Mouse (Mus musculus) heart, embryonic 10.5 days (tissue): Measurements from ENCODE around the gene Slc25a18. TPM values are rescaled to one million over a fixed set of nuclear protein-coding genes. Genes with fewer than 3 reads are reported as not detected.

Source experiments
- DNase-seq: peaks from one replicate; pipeline ENCODE4 v3.0.0-alpha.2; 2017; ENCODE audit warnings: low spot score
- H3K27ac ChIP-seq: fragments of 300-500 bp; sonication (generic); 2 replicates; pipeline ENCODE4 v1.5.1; 2016; ENCODE audit warnings: mild to moderate bottlenecking
- H3K27me3 ChIP-seq: fragments of 300-500 bp; sonication (generic); 2 replicates; pipeline ENCODE4 v1.6.1; 2016; ENCODE audit warnings: mild to moderate bottlenecking; ENCODE audit not compliant: poor library complexity, insufficient read depth, severe bottlenecking
- H3K36me3 ChIP-seq: fragments of 300-500 bp; sonication (generic); 2 replicates; pipeline ENCODE4 v1.6.1; 2016; ENCODE audit warnings: mild to moderate bottlenecking, moderate library complexity
- H3K4me1 ChIP-seq: fragments of 300-500 bp; sonication (generic); 2 replicates; pipeline ENCODE4 v1.6.1; 2016; ENCODE audit warnings: mild to moderate bottlenecking
- H3K4me3 ChIP-seq: fragments of 300-500 bp; sonication (generic); 2 replicates; pipeline ENCODE4 v1.5.1; 2016; ENCODE audit warnings: mild to moderate bottlenecking, moderate library complexity
- H3K9me3 ChIP-seq: fragments of 300-500 bp; sonication (generic); 2 replicates; pipeline ENCODE4 v1.6.1; 2016; ENCODE audit warnings: mild to moderate bottlenecking, moderate library complexity
- WGBS: fragments of 180-500 bp; shearing (Covaris S2); methylation state at CpG from one replicate; pipeline ENCODE4 v1.1.7; 2016; 5-methylcytosine and 5-hydroxymethylcytosine counted together
- polyA plus RNA-seq: library from polyadenylated mRNA; unstranded; fragments of >200 nt; fragmentation: Nextera tagmentation; extraction: Ambion mirVana; gene quantifications from 2 replicates; pipeline ENCODE4 v1.2.1, GENCODE M21; 2016

Gene Slc25a18
- polyA plus RNA-seq, 1 experiment from 2014 or later: 0.13 TPM

DNA sequence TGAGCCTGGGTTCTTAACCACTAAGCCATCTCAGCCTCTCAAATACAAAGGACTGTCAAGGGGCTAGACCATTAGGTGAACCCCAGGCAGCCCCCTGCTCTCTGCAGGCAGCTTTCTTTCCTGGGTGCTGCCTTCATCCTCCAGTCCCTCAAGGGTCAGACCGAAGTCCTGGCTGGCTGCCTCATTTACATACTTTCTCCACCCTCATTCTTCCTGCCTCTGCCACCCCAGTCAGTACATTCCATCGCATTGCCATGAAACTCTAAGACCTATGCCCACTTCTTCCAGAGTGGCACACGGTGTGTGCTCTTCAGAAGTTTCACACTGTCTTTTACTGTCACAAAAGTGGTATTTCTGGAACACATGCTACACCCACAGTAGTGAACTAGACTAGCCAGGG is 4.8 kb downstream of the Slc25a18 start:
- Histone ChIP-seq H3K36me3 (no peaks in the 10 kb centered on the region), H3K4me1 (peaks cover 19% of the 10 kb centered on the region), H3K27ac (no peak overlapping the region), H3K27me3 (no peaks in the 10 kb centered on the region), H3K4me3 (no peak overlapping the region), H3K9me3 (no peaks in the 10 kb centered on the region)
- WGBS: 48% methylated on average over 3 of the region's 3 CpGs
- DNase-seq: no peak

DNA sequence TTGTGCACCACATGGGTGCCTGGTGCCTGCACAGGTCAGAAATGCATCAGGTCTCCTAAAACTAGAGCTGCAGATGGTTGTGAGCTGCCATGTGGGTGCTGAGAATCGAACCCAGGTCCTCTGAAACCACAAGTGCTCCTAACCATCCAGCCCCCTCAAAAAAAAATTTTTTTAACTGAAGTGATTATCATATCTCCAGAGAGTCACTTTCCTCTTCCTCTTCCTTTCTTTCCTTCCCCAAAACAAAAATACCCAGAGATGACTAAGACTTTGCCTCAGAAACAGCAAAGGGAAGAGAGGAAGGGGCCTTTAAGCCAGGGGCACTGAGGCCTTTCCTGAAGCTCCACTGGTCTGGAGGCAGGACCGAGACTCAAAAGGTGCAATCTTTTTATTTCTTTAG is 9.6 kb downstream of the Slc25a18 start:
- Histone ChIP-seq H3K4me1 (peaks cover 17% of the 10 kb centered on the region), H3K9me3 (no peaks in the 10 kb centered on the region), H3K27ac (no peak overlapping the region), H3K4me3 (no peak overlapping the region), H3K27me3 (no peaks in the 10 kb centered on the region), H3K36me3 (no peaks in the 10 kb centered on the region)
- DNase-seq: no peak
- WGBS: 78% methylated on average over 2 of the region's 2 CpGs

DNA sequence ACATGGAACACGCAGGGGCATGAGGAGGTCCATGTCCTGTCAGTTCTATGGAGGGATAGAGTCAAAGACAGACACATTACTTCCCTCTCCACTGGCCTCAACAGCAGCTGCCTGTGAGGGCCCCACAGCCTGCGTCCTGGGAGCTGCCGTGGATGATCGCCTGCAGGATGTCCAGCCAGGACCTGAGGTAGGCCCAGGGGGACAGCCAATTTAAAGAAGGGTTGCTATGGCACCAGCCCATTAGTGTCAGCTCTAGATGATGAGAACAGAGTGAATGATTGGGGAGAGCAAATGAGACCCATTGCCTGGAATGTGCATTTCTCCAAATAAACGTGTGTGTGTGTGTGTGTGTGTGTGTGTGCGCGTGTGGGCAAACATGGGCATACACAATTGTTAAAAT is 11.0 kb downstream of the Slc25a18 start:
- Histone ChIP-seq H3K27me3 (no peaks in the 10 kb centered on the region), H3K27ac (no peak overlapping the region; the same call in 1 of the 2 replicates), H3K36me3 (no peaks in the 10 kb centered on the region), H3K9me3 (no peaks in the 10 kb centered on the region), H3K4me3 (no peak overlapping the region), H3K4me1 (peaks cover 8% of the 10 kb centered on the region)
- no peak for DNase-seq
- 68% methylated on average over 7 of the region's 7 CpGs for WGBS

DNA sequence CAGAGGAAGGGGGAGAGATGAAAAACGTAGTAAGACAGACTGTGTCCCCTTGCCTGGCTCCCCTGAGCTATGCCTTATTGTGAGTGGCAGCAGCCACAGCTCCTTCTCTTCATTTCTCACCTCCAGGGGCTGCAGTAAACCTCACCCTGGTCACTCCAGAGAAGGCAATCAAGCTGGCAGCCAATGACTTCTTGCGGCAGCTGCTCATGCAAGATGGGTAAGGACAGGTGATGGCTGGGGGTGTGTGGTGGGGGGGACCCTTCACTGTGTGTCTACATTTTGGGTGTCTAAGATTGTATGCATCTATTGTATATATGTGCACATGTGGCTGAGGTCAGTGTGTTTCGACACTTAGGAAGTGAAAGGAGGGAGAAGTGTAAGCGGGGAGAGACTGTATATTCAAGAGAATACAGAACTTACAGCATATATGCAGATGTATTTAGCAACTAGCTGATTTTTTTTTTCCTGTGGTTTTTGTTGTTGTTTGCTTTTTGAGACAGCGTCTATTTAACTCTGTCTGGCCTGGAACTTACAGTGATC is 14.8 kb downstream of the Slc25a18 start:
- Histone ChIP-seq H3K27ac (no peak overlapping the region), H3K4me3 (no peak overlapping the region), H3K9me3 (no peaks in the 10 kb centered on the region), H3K27me3 (no peaks in the 10 kb centered on the region), H3K36me3 (peaks cover 24% of the 10 kb centered on the region), H3K4me1 (peaks cover 17% of the 10 kb centered on the region)
- DNase-seq: no peak
- 81% methylated on average over 5 of the region's 5 CpGs for WGBS

DNA sequence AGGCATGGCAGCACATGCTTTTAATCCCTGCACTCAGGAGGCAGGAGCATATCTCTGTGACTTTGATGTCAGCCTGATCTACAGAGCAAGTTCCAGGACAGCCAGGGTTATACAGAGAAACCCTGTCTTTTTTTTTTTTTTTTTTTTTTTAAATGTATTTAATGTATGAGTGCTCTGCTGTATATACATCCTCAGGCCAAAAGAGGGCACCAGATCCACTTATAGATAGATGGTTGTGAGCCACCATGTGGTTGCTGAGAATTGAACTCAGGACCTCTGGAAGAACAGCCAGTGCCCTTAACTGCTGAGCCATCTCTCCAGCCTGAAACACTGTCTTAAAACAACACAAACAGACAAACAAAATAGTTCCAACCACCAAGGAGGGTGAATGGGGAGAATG is 15.5 kb downstream of the Slc25a18 start:
- Histone ChIP-seq H3K4me1 (peaks cover 17% of the 10 kb centered on the region), H3K4me3 (no peak overlapping the region), H3K27ac (no peak overlapping the region), H3K27me3 (no peaks in the 10 kb centered on the region), H3K36me3 (peaks cover 31% of the 10 kb centered on the region), H3K9me3 (no peaks in the 10 kb centered on the region)
- DNase-seq: no peak

DNA sequence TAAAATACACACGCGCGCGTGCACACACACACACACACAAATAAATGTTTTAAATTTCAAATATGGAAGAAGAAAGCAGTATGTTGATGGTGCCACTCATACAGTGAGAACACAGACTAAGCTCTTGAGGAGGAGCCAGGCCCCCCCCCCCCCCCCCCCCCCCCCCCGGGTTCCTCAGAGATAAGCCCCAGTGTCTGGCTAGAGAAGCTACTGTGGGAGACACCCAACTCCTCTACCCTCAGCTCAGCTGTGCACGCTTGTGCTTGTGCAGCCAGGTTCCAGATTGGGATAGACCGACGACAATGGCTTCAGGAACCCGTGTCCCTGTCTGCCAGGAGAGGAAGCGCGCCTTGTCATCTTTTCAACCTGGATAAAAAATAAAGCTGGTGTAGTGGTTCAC is 16.8 kb downstream of the Slc25a18 start:
- Histone ChIP-seq H3K9me3 (no peaks in the 10 kb centered on the region), H3K4me3 (no peak overlapping the region), H3K27me3 (no peaks in the 10 kb centered on the region), H3K36me3 (peaks cover 44% of the 10 kb centered on the region), H3K4me1 (peaks cover 13% of the 10 kb centered on the region; the same call in 1 of the 2 replicates), H3K27ac (no peak overlapping the region)
- peak; percentile 87 for DNase-seq
- WGBS: 76% methylated on average over 11 of the region's 11 CpGs

DNA sequence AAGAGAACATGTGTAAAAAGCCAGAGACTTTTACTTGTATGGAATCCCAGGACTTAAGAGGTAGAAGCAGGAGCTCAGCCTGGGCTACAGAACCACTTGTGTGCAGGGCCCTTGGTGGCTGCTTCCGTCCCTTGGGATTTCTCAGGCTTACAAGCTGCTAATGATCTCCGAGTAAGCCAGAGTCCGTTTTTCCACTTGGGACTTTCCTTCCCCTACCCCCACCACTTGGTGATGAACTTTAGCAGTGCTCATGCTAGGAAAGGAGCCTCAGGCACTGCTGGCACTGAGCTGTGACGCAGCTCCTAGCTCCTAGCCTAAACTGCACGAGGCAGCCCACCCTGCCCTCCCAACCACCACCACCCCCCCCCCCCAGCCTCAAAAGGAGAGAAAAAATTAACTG is 17.3 kb downstream of the Slc25a18 start:
- Histone ChIP-seq H3K9me3 (no peaks in the 10 kb centered on the region), H3K27ac (no peak overlapping the region), H3K27me3 (no peaks in the 10 kb centered on the region), H3K36me3 (peaks cover 50% of the 10 kb centered on the region), H3K4me3 (no peak overlapping the region), H3K4me1 (peaks cover 13% of the 10 kb centered on the region; the same call in 1 of the 2 replicates)
- WGBS: 75% methylated on average over 5 of the region's 5 CpGs
- DNase-seq: no peak

GRCm38 (mm10) chr6:120792947-120793346 is 19.6 kb downstream of the Slc25a18 start:
- peaks cover 72% of the 10 kb centered on the region for H3K36me3 ChIP-seq
- no peak overlapping the region for H3K27ac ChIP-seq
- no peaks in the 10 kb centered on the region for H3K27me3 ChIP-seq
- WGBS: 83% methylated on average over 8 of the region's 8 CpGs
- no peak overlapping the region for H3K4me3 ChIP-seq
- H3K4me1 ChIP-seq: peaks cover 9% of the 10 kb centered on the region; the same call in 1 of the 2 replicates
- no peak for DNase-seq
- H3K9me3 ChIP-seq: no peaks in the 10 kb centered on the region

GRCm38 (mm10) chr6:120795422-120796086 is 22.2 kb downstream of the Slc25a18 start:
- WGBS: 73% methylated on average over 5 of the region's 5 CpGs
- no peaks in the 10 kb centered on the region for H3K27me3 ChIP-seq
- H3K27ac ChIP-seq: no peak overlapping the region
- peaks cover 92% of the 10 kb centered on the region for H3K36me3 ChIP-seq
- H3K4me3 ChIP-seq: no peak overlapping the region
- H3K4me1 ChIP-seq: peaks cover 7% of the 10 kb centered on the region; the same call in 1 of the 2 replicates
- H3K9me3 ChIP-seq: no peaks in the 10 kb centered on the region
- no peak for DNase-seq

GRCm38 (mm10) chr6:120796111-120796510 is 22.7 kb downstream of the Slc25a18 start:
- Histone ChIP-seq H3K4me3 (no peak overlapping the region), H3K27ac (no peak overlapping the region), H3K9me3 (no peaks in the 10 kb centered on the region), H3K36me3 (peaks cover 97% of the 10 kb centered on the region), H3K27me3 (no peaks in the 10 kb centered on the region), H3K4me1 (peaks cover 7% of the 10 kb centered on the region; the same call in 1 of the 2 replicates)
- no peak for DNase-seq
- WGBS: 90% methylated on average over 2 of the region's 2 CpGs

- WGBS: 83% methylated on average over 7 of the region's 7 CpGs
- no peak overlapping the region for H3K27ac ChIP-seq
- no peak for DNase-seq
- no peak overlapping the region for H3K4me3 ChIP-seq
- H3K4me1 ChIP-seq: no peaks in the 10 kb centered on the region
- no peaks in the 10 kb centered on the region for H3K27me3 ChIP-seq
- no peaks in the 10 kb centered on the region for H3K9me3 ChIP-seq
- H3K36me3 ChIP-seq: peaks cover 98% of the 10 kb centered on the region
Observed at GRCm38 (mm10) chr6:120798019-120798418, 24.6 kb downstream of the Slc25a18 start.

- Histone ChIP-seq H3K27ac (no peak overlapping the region), H3K4me3 (no peak overlapping the region), H3K36me3 (peaks cover 98% of the 10 kb centered on the region), H3K9me3 (no peaks in the 10 kb centered on the region), H3K4me1 (no peaks in the 10 kb centered on the region), H3K27me3 (no peaks in the 10 kb centered on the region)
- no peak for DNase-seq
- 86% methylated on average over 4 of the region's 4 CpGs for WGBS
Observed at GRCm38 (mm10) chr6:120798905-120799304, 25.5 kb downstream of the Slc25a18 start.

DNA sequence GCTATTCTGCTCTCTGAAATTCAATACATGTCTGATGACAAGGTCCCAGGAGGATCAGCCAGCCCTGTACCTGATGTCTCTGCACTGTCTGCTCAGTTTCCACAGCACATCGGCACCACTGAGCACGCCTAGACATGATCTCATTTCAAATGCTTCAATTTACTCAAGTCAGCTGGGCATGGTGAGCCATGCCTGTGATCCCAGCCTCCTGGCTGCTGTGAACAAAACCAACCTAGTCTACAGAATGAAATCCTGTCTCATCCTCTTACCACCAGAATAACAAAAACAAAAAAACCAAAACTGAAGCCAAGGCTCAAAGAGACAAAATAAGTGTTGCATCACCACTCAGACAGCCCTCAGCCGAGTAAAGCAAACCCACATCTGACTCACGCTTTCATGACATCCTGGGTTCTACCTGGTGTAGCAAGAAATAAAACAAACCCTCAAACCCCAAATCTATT is 26.2 kb downstream of the Slc25a18 start:
- DNase-seq: no peak
- H3K27ac ChIP-seq: no peak overlapping the region
- H3K4me1 ChIP-seq: no peaks in the 10 kb centered on the region
- H3K4me3 ChIP-seq: no peak overlapping the region
- H3K27me3 ChIP-seq: no peaks in the 10 kb centered on the region
- WGBS: 90% methylated on average over 4 of the region's 4 CpGs
- peaks cover 98% of the 10 kb centered on the region for H3K36me3 ChIP-seq
- H3K9me3 ChIP-seq: no peaks in the 10 kb centered on the region
